Mouse (Mus musculus): ENCODE measurements at regions not wholly inside any gene's neighbourhood (a gene's known extent, or its start where the extent isn't known, plus 50 kb on each side); places are given as distances from the start of the nearest gene placed in this dataset.
A peak's percentile ranks its signal among the peaks of the same experiment; 100 is the strongest.

DNA sequence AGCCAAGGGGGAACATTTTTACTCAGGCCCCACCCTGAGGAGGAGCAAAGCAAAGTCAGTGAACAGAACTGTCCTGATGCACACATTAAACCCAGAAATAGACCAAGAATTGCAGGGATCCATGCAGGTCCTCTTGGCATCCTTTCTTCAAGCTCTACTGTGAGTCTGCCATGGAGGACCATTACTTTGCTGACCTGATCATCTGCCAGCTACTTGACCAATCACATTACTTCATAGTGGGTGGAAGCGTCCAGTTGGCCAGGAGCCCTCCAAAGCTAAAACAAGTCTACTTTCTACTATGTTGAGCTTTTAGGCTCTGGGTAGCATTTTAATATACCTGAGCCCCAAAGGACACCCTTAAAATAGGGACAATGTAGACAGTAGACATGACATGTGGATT lies 98.6 kb upstream of the Lgalsl start:
- DNase-seq (ENCODE audit: low spot score in 2 of 2), result no peak

DNA sequence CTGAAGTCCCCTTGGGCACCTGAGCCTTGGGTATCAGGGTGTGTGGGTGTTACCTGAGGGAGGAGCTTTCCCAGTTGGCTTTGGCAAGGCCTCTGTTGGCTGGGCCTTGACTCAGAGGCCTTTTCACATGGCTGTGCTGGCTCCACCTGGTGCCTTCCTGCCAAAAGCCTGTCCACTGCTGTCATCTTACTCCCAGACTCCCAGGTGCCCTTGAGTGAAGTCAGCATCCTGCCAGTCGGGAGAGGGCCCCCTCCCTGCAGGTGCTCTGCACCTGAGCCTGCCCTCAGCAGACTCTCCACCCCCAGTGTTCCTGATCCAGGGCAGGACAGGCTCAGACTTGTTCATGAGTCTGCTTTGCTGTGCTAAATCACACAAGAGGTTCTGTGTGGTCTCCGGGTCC lies 99.2 kb upstream of the Lgalsl start:
- DNase-seq (ENCODE audit: low spot score in 2 of 2), result no peak

DNA sequence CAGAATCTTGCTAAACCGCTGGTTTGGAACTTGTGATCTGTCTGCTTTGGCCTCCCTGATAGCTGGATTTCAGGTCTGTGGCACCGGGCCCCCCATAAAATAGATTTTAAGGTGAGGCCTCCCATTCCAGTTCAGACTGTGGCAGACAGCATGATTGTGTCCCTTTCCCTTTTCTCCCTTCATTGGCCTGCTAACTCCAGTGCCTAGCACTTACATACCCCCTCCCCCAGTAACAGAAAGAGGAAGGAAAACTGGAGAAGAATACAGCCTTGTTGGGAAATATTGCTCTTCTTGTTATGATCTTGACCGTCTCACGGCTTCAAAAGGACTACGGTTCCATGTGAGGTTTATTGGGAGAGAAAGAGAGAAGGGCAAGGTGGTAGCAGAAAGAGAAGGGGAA lies 99.7 kb upstream of the Lgalsl start:
- no peak for DNase-seq (ENCODE audit: low spot score in 2 of 2)

DNA sequence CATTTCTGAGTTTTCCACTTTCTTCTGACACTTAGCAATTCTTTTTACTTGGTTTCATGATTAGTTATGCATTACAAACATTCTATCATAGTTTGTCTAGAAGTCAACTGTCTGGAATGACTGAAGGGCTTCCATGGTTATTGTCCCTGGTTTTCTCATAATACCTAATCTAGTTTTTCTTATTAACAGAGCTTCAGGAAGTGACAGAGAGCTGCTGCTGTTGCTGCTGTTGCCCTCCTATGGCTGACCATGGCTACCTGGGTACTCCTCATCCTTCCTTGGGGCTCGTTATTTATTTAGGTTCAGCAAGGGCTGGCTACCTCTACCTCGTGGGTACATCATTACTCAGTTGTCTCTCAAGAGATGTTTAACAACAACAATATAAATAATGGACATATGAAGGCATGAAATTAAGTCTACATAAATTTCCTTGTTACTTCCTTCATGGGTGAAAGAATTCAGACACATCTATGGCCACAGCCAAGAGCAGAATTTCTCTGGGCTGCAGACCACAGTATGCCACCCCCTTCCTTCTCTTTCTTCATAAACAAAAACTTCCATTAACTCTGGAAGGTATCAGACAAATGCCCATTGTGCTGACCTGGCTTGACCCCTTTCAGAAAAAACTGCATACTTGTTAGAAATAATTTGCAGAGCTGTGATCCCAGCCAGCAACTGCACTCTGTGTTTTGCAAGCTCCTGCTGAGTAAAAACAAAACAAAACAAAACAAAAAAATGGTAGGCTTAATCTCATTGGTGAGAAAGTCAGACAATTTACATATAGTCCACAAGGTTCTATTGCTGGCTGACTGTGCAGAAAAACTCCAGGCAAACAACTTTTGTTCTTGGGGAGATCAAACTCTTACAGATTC lies 103.6 kb upstream of the Lgalsl start:
- DNase-seq (ENCODE audit: low spot score in 2 of 2), result no peak

DNA sequence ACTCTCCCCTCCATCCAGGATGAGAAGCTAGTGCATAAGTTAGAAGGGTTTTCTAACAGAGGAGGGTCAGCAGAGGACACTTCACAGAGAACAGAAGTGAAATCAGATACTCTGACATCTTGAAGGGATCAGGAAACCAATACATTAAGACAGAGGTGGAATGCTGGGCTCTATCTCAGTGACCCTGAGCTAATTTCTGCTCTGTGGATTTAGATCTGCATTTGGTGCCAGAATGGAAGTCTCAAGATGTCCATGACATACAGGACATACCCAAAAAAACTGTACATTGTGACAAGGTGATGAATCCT lies 104.2 kb upstream of the Lgalsl start:
- DNase-seq (ENCODE audit: low spot score in 2 of 2), result no peak

DNA sequence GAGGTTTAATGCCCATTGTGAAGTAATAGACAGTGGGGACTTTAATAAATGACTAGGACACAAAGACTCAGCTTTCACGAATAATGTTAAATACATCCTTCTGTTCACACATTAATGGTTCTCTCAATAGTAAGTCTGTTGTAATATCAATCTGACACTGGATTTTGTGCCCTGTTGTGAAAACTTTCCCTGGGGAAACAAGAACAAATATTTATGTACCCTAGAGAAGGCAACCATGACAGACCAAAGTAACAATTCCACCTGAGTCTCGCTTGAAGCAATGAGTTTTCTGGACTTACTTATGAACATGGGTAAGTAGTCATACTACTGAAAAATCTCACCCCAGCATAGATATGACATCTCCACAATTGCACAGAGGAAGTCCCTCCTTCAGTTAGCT lies 105.1 kb upstream of the Lgalsl start:
- DNase-seq (ENCODE audit: low spot score in 2 of 2), result no peak

DNA sequence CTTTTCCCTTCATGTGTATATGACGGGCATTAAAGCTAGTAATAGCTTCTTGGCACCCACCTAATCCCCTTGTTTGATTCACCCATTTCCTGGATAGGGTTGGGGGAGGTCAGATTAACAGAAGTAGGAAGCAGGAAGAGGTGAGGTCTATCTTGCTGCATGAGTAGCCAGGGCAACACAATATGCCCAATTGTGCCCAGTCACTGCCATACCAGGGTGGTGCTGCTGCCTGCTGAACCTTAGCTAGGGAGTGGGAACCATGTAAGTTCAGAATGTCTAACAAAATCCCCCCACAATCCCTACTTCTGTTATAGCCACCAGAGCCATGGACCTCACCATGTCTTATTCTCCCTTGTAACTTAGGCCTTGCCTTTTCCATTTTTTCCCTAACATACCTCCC lies 106.1 kb upstream of the Lgalsl start:
- DNase-seq (ENCODE audit: low spot score in 2 of 2), result no peak

DNA sequence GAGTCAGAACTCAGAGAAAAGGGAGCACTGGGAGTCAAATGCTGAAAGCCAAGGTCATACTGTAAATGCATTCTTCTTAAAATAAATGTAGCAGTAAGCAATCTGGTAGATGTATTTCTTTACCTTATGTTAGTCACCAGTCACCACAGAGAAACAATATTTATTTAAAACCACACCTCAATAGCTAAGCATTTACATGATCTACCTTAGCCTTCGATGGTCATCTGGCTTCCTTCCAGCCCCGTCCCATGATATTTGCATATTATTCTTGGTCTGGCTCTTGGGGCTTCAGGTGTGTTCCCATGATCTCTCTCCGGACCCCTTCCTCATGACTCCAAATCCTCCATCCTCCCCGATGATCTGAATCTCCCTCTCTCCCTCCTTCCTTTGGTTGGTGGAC lies 107.1 kb upstream of the Lgalsl start:
- DNase-seq (ENCODE audit: low spot score in 2 of 2), result no peak

DNA sequence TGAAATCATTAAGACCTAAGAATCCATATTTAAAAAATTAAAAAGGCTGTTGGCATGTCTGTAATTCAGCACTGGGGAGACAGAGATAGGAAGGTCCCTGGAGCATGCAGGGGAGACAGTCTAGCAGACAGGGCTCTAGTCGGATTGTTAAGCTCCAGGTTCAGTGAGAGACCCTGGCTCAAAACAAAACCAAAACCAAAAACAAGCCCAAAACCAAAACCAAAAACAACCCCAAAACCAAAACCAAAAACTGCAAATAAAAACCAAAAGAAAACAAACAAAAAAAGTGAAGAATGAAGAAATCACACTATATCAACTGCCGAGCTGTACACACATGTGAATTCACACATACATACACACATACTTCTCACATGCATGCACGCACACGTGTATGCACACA lies 108.8 kb upstream of the Lgalsl start:
- DNase-seq (ENCODE audit: low spot score in 2 of 2), result no peak

DNA sequence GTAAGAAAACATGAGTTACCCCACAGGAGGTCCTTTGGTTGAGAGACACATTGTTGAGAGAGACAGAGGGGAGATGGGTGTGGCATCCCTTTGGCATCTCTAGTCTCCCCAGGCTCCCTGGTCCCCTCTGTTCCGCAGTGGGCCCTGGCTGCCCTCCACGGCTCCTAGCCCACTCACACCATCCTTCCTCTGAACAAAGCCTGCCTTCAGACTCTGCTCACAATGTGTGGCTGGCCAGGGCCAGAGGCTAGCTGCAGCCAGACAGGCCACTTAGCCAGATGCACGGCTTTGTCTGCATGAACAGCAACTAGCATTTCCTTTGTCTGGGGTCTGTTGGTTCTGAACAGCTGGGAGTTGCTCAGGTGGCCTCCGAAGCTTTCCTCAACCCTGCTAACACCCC lies 110.7 kb upstream of the Lgalsl start:
- no peak for DNase-seq (ENCODE audit: low spot score in 2 of 2)

DNA sequence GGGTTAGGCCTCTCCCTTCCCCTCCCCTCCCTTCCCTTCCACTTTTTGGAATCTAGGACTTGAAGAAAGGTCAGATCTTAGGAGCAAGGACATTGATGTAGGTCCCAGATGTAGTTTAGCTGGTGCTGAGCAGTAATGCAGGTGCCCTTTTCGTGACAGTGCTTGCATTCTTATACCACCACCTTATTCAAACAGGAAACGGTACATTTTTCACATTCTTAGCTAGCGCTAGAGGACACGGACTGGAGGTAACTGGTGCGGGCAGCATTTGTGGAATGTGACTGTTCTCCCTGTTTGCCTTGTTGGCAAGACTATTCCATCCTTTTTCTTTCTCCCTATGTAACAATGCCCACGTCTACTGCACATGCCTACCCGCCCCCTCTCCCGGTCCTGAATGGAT lies 124.7 kb upstream of the Lgalsl start:
- DNase-seq (ENCODE audit: low spot score in 2 of 2), result no peak

DNA sequence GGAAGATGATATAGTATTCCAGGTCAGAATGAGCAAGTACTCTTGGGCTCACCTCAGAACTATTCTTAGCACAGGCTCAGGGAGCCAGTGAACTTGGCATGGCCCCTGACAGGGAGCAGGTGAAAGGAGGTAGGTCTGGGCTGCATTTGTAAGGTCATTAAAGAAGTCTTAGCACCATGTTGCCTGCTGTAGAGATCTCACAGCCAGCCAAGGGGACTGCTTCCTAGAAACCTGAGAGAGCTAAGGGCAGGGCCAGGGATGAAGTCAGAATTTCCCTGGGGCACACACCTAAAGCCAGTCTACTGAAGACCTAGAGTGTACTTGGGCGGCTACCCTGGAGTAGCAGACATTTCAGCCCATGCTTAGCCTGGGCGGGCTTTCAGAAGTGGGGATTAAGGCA lies 126.9 kb upstream of the Lgalsl start:
- DNase-seq (ENCODE audit: low spot score in 2 of 2), result no peak

DNA sequence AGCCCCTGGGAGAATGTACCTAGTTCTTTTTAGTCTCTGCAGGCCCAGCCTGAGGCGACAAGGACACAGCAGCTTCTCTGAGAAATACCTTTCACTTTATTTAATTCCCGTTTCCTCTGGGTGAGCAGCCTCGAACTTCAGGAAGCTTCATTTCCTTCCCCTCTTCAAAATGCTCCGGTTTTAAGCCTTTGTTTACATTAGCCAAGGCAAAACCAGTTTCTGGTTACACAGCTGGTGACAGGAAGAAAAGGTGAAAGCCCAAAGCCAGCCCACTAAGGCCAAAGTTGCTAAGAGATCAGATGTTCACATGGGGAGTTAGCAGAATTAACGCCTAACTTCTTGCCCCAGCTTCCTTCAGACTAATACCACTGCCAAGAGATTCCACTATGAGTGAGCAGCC lies 127.4 kb upstream of the Lgalsl start:
- peak in 1 of 2 experiments; percentile 18 for DNase-seq (ENCODE audit: low spot score in 2 of 2)

DNA sequence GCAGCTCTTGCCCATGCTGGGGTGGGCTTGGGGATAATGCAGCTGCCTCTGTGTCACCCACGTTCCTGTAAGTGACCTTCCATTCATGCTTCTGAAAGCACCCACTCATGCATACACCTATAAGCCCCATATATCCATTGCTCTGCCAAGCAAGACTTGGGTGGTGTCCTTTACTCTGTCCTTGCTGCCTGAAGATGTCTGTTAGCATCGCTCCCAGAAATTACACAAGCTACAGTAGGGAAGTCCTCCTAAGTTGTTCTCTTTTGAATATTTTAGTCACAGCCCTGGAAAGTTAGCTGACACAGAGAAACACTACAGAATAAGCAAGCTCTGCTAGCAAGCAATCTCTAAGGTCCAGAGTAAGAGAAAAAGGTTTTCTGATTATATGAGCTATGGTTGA lies 129.2 kb upstream of the Lgalsl start:
- DNase-seq (ENCODE audit: low spot score in 2 of 2), result no peak

DNA sequence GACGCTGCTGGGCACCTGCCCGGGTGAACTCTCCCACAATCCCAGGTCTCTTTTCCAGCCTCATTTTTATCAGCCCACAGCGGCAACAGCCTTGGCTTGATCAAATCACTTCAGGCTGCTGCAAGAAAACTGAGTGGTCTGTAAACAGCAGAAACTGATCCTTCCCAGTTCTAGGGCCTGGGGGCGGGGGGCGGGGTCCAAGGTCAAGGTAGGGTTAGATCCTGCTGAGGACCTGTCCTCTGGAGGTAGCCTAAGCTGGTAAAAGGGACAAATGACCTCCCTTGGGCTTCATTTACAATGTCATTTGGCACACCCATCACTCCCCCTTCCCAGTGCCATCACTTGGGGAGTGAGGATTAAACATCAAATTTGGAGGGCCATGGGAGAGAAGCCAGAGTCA lies 129.9 kb upstream of the Lgalsl start:
- no peak for DNase-seq (ENCODE audit: low spot score in 2 of 2)

DNA sequence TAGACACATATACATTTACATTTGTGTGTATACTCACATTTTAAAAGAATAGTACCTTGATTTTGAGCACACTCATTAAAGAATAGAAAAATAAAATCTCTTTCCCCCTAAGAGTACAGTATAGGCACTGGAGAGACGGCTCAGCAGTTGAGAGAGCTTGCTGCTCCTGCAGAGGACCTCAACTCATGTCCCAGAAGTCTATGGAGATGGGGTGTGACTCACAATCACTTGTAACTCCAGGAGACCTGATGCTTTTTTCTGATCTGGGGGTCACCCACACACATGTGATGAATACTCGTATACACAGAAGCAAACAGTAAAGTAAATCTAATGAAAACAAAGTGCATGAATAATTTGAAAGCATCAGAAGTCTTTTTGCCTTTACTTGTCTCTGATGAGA lies 129.5 kb upstream of the Peli1 start:
- no peak for DNase-seq (ENCODE audit: low spot score in 2 of 2)

DNA sequence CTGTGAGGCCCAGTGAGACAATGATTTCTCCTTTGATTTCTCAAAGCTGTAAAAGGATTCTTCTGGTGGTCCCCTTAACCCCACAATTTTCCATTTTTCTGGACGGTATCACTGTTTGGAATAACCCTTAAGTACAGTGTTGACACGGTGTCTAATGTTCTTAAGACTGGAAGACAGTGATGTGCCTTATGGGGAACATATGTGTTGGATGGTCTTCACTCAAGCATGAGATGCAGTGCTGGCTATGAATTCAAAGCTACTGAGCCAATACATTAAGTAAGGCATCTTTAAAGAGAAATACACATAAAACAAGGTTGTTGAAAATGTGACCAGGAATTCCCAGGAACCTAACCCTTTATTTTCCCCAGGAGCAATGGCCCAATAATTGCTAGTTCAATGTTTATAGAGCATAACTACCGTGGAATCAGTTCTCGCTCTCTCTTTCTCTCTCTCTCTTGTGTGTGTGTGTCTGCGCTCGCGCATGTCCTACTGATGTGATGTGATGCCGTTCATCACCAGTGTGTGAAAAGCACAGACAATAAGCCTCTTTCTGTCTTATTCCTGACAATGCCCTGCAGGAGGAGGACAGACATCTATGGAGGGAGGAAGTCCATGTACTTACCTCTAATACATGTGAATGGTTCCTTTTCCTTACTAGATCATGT lies 125.4 kb upstream of the Peli1 start:
- no peak for DNase-seq (ENCODE audit: low spot score in 2 of 2)

DNA sequence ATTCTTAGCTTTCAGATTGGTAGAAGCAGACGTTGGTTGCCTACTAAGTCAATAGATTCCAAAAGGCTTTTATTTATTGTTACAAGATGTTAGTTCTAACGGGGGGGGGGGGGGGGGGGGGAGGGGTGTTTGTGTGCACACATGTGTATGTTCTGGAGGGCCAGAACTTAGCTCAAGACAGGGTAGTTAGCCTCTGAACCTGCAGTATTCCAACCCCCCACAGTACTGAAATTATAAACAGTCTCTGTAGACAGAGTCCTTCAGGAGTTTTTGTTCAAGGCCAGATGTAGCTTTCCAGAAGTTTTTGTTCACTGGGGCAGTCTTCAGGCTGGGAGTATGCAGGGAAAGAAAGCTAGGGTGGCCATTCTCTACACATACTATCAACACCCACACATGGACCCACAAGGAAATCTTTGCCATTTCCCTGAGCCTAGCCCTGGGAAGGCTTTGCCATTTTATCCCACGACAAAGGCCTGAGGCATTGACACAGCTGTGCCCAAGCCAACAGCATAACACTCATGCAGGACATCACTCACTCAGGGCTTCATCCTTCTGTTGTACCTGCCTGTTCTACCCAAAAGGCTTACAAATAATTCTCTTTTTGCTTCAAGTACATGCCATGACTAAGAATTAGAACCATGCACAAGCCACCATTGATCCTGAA lies 123.6 kb upstream of the Peli1 start:
- no peak for DNase-seq (ENCODE audit: low spot score in 2 of 2)

DNA sequence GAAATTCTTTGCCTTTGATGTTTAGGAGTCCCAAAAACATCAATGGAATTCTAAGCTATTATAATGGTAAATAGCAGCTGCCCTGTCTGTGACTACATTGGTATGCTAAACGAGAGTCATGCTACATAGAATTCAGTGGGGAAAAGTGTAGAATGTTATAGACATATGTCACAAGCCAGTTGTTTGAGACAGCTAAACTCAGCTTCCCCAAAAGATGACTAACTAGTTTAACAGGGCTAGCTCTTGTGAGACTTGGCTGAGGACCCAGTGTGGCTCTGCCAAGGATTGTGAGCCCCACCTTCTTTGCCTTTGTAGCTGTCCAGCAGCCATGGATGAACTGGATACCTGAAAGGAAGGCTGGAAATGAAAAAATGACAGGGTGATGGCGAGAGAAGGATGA lies 122.8 kb upstream of the Peli1 start:
- no peak for DNase-seq (ENCODE audit: low spot score in 2 of 2)

DNA sequence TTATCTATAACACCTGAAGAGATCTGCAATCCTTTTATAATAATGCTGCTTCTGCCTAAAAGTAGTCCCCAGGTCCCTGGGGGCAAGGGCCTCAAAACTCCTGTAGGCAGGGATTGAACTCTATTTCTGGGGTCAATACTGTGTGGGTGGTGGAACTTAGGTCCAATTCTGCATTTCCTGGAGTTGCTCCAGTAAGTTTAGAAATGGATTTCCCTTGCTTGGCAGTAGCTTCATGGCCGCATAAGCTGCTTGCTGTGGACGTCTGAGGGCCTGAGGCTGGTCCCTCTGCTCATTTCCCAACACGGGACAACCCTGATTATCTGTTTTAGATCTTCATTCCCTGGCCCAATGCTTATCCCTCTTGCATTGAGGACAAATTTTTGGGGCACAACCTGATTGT lies 118.0 kb upstream of the Peli1 start:
- no peak for DNase-seq (ENCODE audit: low spot score in 2 of 2)

DNA sequence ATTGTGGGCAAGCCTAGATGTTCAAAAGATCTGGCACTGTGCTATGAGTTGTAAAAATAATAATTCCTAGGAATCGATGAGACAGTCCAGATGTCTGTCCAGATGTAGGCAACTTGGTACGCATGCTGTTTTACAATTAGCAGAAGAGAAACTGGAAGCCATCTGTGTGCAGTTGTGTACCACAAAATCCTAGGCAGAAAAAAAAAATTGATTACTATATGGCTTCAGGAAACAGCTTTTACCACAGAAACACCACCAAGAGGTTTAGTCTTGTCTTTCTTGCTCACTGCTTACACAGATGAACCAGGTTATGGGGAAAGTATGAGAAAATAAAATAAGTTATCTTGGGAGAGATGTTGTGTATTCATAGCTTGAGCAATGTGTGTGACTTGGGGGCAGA lies 109.5 kb upstream of the Peli1 start:
- no peak for DNase-seq (ENCODE audit: low spot score in 2 of 2)

DNA sequence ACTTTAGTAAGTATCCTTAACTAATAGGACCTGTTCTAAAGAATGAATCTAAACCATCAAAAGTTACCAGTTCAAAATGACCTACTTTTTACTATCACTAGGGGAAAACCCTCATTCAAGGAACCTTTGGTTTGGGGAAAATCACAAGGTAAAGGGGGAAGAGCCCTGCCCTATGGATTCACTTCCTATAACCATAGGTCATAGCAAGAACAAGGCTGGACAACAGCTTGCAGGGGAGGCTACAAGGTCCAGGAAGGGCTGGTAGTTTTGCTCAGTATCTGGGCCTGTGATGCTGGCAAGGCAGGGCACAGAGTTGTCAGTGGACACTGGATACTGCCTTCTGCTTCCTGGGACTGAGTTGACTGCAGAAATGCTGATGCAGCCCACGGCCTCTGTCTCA lies 109.1 kb upstream of the Peli1 start:
- no peak for DNase-seq (ENCODE audit: low spot score in 2 of 2)

DNA sequence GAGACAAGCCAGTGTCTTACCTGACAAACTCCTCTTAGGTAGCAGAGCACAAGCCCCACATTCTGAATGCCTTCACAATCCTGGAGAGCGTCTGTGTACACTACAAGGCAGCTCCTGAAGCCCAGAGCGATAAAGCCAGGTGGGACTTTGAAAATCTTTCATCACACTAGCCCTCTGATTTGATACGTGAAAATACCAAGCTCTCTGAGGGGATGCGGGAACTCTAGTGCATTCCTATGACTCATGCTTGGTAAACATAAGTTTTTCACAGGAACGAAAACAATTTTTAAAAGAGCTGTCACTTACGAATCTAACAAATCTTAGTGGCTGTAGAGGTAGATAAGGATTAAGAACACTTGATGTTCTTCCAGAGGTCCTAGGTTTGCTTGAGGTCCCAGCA lies 108.6 kb upstream of the Peli1 start:
- DNase-seq (ENCODE audit: low spot score in 2 of 2), result no peak
